Mouse (Mus musculus) adipose tissue, adult 10 weeks (tissue): ENCODE measurements around the gene Ndst2. TPM values are rescaled to one million over a fixed set of nuclear protein-coding genes. Genes with fewer than 3 reads are reported as not detected.

ENCODE experiments used
- polyA plus RNA-seq: library from polyadenylated mRNA; stranded (reverse); fragments of 350-450 nt; fragmentation: Illumina TruSeq; extraction: RNeasy Lipid Tissue Mini Kit (QIAGEN cat#74804); gene quantifications from one replicate; pipeline ENCODE4 v1.2.3, GENCODE M21; 2014; ENCODE audit warnings: low read depth, low replicate concordance

Ndst2 gene
- 30.6 TPM for polyA plus RNA-seq

DNA sequence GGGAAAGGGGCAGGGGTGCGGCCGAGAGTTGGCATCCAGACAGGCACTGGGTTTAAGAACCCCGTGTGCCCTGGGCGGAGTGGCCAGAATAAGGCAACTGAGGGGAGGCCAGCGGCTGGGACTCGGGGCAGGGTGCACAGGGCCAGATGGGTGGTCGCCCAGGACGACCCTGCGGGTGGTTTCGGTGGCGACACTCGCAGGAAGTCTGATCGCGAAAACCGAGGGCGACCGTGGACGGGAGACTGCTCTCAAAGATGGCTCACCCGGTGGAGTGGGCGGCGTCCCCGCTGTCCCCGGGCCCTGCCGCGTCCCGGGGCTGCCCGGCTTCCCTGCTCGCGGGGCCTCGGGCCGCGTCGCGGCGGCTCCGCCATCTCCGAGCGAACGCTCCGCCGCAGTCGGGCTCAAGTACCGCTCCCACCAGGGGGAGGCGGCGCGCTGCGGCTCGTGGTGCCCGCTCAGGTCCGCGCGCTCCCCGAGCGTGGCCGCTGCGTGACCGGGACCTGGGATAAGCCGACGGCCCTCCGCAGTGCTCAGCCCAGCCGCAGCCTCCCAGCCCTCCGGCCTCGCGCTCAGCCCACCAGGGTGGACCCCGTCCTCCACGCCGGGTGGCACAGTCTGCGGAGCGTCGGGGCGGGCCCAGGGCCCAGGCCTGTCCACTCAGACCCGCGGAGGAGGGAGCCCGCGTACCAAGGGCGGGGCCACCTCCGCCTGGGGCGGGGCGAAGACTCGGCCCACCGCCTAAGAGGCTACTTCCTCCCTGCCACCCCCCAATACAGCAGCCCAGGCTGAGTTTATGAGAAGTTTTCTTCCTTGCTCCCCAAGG is at the start of gene Ndst2:
Gene Ndst2, minus strand, starts transcription at position 611 of the 823 bp plus-strand sequence.

GRCm38 (mm10) chr14:20707201-20708190 is 26.9 kb downstream of the Ndst2 start, which contains the start of gene Zswim8:
Gene Zswim8, plus strand, starts transcription at chr14:20707552.

GRCm38 (mm10) chr14:20702741-20703381 is 31.5 kb downstream of the Ndst2 start, which contains the start of gene Chchd1:
Gene Chchd1, plus strand, starts transcription at chr14:20703006.

DNA sequence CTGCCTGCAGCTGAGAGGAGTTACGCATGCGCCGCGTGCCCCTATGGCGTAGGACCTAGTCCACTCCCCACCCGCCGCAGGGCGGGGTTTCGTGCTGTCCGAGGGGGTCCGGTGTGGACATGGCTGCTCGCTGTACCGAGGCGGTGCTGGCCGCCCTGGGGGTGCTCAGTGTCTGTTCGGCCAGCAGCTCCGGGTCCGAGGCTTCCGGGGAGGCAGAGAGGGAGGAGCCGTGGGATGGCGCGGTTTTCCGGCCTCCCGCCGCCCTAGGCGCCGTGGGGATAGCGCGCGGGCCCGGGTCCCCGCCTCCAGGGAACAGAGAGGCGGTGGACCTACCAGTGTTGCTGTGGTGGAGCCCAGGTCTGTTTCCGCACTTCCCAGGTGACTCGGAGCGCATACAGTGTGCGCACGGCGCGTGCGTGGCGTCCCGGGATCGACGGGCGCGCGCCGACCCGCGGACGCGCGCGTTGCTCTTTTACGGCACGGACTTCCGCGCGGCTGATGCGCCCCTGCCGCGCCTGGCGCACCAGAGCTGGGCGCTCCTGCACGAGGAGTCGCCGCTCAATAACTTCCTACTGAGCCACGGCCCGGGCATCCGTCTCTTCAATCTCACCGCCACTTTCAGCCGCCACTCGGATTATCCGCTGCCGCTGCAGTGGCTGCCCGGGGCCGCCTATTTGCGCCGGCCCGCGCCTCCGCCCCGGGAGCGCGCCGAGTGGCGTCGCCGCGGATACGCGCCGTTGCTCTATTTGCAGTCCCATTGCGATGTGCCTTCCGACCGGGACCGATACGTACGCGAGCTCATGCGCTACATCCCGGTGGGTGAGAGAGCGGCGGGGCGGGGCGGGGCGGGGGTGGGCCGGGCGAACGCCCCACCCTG is 39.2 kb downstream of the Ndst2 start, which contains the start of gene Fut11:
Gene Fut11, plus strand, starts transcription at position 85 of the 877 bp plus-strand sequence.

DNA sequence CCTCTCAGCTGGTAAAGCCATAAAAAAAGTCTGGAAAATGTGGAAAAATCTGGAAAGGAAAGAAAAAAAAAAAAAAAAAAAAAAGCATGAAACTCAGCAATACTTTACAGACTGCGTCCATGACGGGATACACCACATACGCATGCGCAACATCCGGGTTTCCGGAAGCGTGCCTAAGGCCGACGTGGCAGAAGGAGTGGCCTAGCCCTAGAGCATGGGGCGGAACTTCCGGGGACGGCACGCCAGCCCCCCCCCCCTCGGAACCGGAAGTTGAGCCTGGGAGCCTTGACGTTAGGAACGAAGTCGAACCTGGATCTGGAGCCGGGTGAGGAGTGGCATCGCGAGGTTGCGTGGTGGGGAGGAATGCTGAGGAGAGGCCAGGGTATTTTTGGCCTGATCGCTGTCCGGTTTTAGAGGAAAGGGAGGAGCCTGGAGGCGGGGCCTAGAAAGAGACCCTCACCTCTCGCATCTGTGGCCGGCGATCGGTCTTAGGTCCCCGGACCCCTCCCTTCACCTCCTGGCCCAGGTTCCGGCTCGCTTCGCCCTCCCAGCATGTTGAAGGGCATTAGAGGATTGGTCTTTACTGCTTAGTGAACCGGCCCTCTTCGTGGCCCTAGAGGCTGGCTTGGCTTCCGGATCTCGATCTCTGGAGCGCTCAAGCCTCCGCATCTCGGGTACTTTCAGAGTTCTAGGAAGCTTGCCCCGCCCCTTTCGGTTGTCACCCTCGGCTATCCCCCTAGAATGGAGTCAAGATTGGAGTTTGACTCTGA is 60.1 kb downstream of the Ndst2 start, which contains the start of gene Sec24c:
Gene Sec24c, plus strand, starts transcription at position 245 of the 770 bp plus-strand sequence.

Other genes with a start within 250 kb of the Ndst2 start
- 0.92 TPM for gene Mss51, start 237.7 kb downstream of the Ndst2 start, polyA plus RNA-seq
- gene Ppp3cb, start 188.0 kb downstream of the Ndst2 start, polyA plus RNA-seq = 45.0 TPM
- gene Usp54, start 93.5 kb downstream of the Ndst2 start, polyA plus RNA-seq = 14.0 TPM
- 1.3 TPM for gene Myoz1, start 78.0 kb downstream of the Ndst2 start, polyA plus RNA-seq
- 0.30 TPM for gene Synpo2l, start 66.2 kb downstream of the Ndst2 start, polyA plus RNA-seq
- 101 TPM for gene Sec24c, start 60.3 kb downstream of the Ndst2 start, polyA plus RNA-seq
- gene Fut11, start 39.6 kb downstream of the Ndst2 start, polyA plus RNA-seq = 11.9 TPM
- 77.8 TPM for gene Chchd1, start 31.6 kb downstream of the Ndst2 start, polyA plus RNA-seq
- 85.3 TPM for gene Zswim8, start 27.0 kb downstream of the Ndst2 start, polyA plus RNA-seq
- gene Camk2g, start 59.5 kb upstream of the Ndst2 start, polyA plus RNA-seq = 33.5 TPM
- 42.3 TPM for gene Plau, start 102.1 kb upstream of the Ndst2 start, polyA plus RNA-seq
- 71.2 TPM for gene Vcl, start 194.8 kb upstream of the Ndst2 start, polyA plus RNA-seq